Mouse (Mus musculus) layer of hippocampus, adult 2 months (tissue): ENCODE results near the gene Plpp6. TPM values are rescaled to one million over a fixed set of nuclear protein-coding genes. Genes with fewer than 3 reads are reported as not detected.
"Not testable (repeated sequence)": the region's sequence is repeated elsewhere in the genome, so short reads cannot be mapped to it uniquely, and the experiment has no call there.

Experiments used
- DNase-seq, 2 experiments: peaks; one replicate each; pipeline ENCODE4 v3.0.0; 2022; ENCODE audit warnings: low spot score in 2 of 2
- H3K27ac ChIP-seq: fragments of 200-600 bp; 2 replicates; pipeline ENCODE4 v1.8.1; 2022
- H3K4me3 ChIP-seq: fragments of 200-600 bp; 2 replicates; pipeline ENCODE4 v1.8.1; 2022; ENCODE audit warnings: mild to moderate bottlenecking
- CTCF ChIP-seq: fragments of 200-600 bp; conservative IDR thresholded peaks from 2 replicates; pipeline ENCODE4 v1.8.1; 2022; ENCODE audit warnings: antibody characterized with exemption, mild to moderate bottlenecking, moderate library complexity
- total RNA-seq, 2 experiments: library from RNA; stranded (reverse); gene quantifications; 2 replicates each; pipeline ENCODE4 v1.2.3; 2021

Plpp6 gene
- total RNA-seq, 2 experiments from 2014 or later = 51.2 to 52.4 TPM

DNA sequence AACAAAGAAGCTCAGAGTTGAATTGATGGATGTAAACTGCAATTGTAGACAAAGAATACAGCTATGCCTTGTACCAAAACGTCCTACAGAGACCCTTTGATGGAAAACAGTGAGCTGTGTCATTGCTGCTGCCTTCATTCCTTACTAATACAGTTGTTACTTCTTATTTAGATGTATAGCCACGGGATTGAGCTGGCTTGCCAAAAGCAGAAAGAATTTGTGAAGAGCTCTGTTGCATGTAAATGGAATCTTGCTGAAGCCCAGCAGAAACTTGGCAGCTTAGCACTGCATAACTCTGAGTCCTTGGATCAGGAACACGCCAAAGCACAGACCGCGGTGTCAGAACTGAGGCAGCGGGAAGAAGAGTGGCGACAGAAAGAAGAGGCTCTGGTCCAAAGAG lies 31.1 kb downstream of the Plpp6 start:
- Histone ChIP-seq H3K4me3 (peak overlapping the region; percentile 33), H3K27ac (peak overlapping the region; percentile 78)
- no peak for TF ChIP-seq CTCF
- peak in 1 of 2 experiments; percentile 49 for DNase-seq

DNA sequence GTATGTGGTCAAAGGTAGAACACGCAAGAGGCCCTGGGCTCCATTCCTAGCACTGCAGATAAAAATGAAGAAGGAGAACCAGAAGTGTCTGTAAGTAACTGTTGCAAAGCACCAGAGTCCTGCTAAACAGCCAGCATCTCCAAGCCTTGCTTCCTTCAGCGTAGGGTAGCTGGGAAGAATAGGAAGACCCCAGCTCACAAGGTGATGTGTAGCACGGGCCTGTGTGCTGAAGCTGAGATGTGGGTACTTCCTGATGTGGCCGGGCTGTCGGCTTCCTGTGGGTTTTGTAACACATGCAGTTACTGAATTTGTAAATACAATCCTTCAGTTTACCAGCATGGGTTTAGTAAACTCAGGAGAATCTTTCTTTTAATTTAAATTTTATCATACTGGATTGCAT lies 31.6 kb downstream of the Plpp6 start:
- TF ChIP-seq CTCF = no peak
- peak overlapping the region; percentile 33 for H3K4me3 ChIP-seq
- no peak for DNase-seq
- H3K27ac ChIP-seq = peak overlapping the region; percentile 78

DNA sequence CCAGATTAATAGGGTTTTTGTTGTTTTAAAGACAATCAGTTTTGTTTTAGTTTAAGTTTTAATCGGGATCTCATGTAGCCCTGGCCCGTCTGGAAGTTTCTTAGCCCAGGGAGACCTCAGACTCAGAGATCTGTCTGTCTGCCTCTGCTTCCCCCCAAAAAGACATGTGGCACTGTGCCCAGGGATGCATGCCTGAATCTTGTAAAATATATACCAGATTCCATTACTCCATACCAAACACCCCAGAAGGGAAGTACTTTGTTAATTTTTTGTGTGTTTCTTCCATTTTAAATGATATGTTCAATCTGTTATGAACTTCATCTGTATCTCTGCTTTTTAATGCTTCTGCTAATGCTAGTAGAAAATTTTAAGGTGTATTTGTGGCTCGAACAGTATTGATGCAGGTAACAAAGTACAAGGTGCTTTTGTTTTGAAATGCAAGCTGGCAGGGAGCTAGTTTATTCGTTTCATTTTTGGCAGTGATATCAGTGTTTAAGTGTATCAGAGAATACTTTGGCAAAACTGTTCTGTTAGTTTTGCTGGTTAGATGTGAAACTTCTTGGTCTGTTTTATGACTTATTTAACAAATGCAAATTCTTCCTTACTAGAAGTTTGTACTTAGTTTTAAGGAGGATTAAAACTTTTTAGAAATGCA lies 34.4 kb downstream of the Plpp6 start:
- no peak for DNase-seq
- TF ChIP-seq CTCF = no peak
- Histone ChIP-seq H3K27ac (no peak overlapping the region), H3K4me3 (peak overlapping the region; percentile 1; the same call in 1 of the 2 replicates)

- DNase-seq, H3K4me3 ChIP-seq: not testable (repeated sequence)
Measured at GRCm38 (mm10) chr19:29000321-29000720, 36.6 kb downstream of the Plpp6 start.

DNA sequence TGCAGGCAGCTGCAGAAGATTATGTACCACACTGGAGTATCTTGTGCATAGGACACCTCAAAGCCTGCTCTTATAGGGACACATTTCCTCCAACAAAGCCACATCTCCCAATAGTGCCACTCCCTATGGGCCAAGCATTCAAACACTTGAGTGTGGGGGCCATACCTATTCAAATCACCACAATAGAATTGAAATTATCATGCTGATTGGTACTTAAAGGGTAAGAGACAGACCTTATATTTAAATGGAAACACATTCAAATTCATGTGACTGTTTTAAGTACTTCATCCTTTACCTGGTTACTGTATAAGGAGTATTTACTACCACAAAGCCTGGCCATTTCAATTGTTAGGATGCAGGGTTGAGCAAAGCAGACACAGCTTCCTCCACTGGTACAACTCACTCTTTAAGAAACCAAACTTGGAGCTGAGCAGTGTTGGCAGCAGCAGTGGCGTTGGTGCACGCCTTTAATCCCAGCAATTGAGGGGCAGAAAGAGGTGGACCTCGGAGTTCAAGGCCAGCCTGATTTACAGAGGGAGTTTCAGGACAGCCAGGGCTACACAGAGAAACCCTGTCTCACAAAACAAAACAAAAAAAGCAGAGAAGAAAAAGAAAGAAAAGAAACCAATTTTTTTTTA lies 44.4 kb downstream of the Plpp6 start:
- TF ChIP-seq CTCF = no peak
- no peak for DNase-seq
- H3K4me3 ChIP-seq = no peak overlapping the region
- H3K27ac ChIP-seq = no peak overlapping the region

More at GRCm38 (mm10) chr19:29000321-29000720, 36.6 kb downstream of the Plpp6 start:
- H3K27ac ChIP-seq = not testable (repeated sequence)

DNA sequence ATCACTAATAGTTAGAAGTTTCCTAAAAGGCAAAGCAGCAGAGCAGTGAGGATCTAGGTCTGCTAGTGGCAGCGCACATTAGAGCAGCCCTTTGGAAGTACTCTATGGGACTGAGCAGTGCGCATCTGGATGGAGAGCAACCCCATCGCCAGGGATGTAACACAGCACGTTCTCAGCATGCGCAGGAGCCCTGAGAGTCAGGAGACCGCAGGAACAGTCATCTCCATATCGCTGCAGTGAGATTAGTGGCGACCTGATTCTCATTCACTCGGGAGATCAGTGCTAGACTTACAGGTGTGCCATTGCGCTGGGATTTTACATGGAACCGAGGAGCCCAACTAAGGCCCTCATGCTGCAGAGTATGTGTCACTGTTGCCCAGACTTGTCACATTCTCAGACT lies 45.3 kb downstream of the Plpp6 start:
- DNase-seq = no peak
- H3K4me3 ChIP-seq = no peak overlapping the region
- no peak for TF ChIP-seq CTCF
- H3K27ac ChIP-seq = no peak overlapping the region

DNA sequence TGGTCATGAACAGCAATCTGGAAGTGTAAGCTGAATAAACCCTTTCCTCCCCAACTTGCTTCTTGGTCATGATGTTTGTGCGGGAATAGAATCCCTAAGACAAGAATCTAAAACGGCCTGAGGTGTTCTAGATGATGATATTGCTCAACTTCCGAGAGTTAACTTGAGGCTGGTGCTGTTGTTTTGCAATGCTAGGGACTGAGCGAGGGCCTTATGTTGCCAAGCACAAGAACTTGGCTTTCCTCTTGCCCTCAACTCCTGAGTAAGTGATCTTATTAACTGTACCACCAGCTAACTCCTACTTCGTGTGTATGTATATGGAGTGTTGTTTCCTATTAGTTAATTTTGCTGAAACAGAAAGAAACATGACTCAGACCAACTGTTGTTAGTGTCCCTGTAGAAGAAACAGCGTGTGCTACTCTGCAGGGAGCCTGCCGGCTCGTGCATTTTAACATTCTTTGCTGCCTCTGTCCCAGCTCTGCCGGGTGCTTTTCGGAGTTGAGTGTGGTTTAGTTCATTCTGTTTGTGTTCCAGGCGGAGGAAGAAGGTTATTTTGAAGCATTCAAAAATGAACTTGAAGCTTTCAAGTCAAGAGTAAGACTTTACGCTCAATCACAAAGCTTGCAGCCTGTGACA lies 47.7 kb downstream of the Plpp6 start:
- H3K4me3 ChIP-seq = no peak overlapping the region
- TF ChIP-seq CTCF = no peak
- peak overlapping the region; percentile 64 for H3K27ac ChIP-seq
- DNase-seq = peak in 1 of 2 experiments; percentile 45

DNA sequence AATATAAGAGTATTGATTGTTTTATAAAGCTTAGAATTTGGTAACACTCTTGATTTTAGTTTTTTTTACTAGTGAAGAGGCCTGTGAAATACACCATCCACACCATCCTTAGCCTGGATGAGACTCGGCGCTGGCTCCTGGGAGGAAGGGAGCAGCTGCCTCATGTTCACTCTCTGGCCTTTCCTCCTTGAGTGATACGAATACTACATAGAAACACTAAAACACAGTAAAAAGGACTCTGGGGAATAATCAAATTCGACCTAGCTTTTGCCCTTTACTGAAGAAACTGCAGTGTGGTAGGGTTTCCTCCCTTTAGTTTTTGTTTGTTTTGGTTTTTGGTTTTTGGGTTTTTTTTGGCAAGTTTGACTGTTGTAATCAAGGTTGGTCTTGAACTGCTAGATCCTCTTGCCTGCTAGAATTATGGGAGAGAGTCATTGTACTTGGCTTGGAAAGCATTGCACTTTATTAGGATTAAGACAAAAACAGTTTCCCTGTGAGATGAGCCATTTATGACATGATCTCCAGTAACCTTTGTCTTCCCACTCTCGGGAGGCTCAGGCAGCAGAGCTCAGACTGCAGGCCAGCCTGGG lies 50.8 kb downstream of the Plpp6 start:
- no peak for DNase-seq
- TF ChIP-seq CTCF = no peak
- Histone ChIP-seq H3K4me3 (no peak overlapping the region), H3K27ac (no peak overlapping the region)

- Histone ChIP-seq H3K27ac (no peak overlapping the region), H3K4me3 (no peak overlapping the region)
- TF ChIP-seq CTCF = no peak
- no peak for DNase-seq
Measured at GRCm38 (mm10) chr19:29015410-29016203, 51.9 kb downstream of the Plpp6 start.

- no peak for TF ChIP-seq CTCF
- DNase-seq = no peak
- Histone ChIP-seq H3K4me3 (no peak overlapping the region), H3K27ac (no peak overlapping the region; the same call in 1 of the 2 replicates)
Measured at GRCm38 (mm10) chr19:29016204-29016765, 52.5 kb downstream of the Plpp6 start.

Other genes with a start within 250 kb of the Plpp6 start
- 100 to 1,000 TPM; 139 to 149 TPM for gene Slc1a1, start 128.9 kb upstream of the Plpp6 start, total RNA-seq
- gene 4430402I18Rik, start 3.8 kb downstream of the Plpp6 start, total RNA-seq = 1 to 10 TPM; 7.4 to 9.2 TPM
- gene Cdc37l1, start 26.4 kb downstream of the Plpp6 start, total RNA-seq = 100 to 1,000 TPM; 105 to 114 TPM
- 10 to 100 TPM; 51.5 to 53.0 TPM for gene Ak3, start 84.0 kb downstream of the Plpp6 start, total RNA-seq
- gene Rcl1, start 137.4 kb downstream of the Plpp6 start, total RNA-seq = 10 to 100 TPM; 19.3 to 22.0 TPM